Mouse (Mus musculus) gonadal fat pad, adult 2 months (tissue): ENCODE measurements around the gene Msx1. TPM values are rescaled to one million over a fixed set of nuclear protein-coding genes. Genes with fewer than 3 reads are reported as not detected.
"Not testable (repeated sequence)": the region's sequence is repeated elsewhere in the genome, so short reads cannot be mapped to it uniquely, and the experiment has no call there.

Experiments
- DNase-seq: peaks from one replicate; pipeline ENCODE4 v3.0.0-alpha.2; 2012; ENCODE audit warnings: low read depth
- polyA plus RNA-seq: library from polyadenylated mRNA; depleted of rRNA; stranded (reverse); fragments of >200 nt; gene quantifications from 2 replicates; pipeline ENCODE4 v1.2.3, GENCODE M21; 2012; rRNA removed

Gene Msx1
- 6.4 and 6.8 TPM in 2 replicates for polyA plus RNA-seq

DNA sequence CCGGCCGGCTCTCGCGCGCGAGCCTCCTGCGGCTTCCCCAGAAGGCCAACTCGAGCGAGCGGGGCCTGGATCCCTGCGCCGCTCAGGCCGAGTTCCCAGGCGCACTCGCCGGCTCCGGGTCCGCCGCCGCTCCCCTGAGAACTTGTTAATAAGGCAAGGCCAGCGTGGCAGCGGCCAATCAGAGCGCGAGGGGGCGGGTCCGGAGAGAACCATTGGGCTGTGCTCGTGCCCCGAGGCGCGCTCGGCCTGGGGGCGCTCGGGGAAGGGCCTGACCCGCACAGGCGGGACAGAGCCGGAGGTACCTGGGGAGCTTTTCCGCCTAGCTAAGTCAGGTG, at the start of gene Msx1:
TSS of gene Msx1 (minus strand) at position 123 of the 335 bp plus-strand sequence.
- no peak for DNase-seq

DNA sequence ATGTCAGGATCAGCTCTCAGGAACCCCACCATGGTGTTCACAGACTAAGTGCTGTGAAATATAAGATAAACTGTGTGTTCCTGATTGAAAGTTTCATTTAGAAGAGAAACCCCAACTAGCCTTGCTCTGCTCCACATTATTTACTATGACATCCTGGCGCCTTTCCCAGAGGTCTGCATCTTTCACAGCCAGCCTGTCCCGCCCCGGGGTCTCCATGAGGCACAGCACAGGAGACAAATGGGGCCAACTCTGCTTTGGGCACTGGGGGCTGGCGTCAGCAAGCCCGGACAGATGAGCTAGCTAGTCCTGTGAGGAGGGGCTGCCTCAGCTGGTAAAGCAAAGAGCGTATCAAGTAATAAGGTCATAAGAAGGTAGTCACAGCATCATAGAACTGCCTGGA, 41.1 kb upstream of the Msx1 start:
- no peak for DNase-seq

DNA sequence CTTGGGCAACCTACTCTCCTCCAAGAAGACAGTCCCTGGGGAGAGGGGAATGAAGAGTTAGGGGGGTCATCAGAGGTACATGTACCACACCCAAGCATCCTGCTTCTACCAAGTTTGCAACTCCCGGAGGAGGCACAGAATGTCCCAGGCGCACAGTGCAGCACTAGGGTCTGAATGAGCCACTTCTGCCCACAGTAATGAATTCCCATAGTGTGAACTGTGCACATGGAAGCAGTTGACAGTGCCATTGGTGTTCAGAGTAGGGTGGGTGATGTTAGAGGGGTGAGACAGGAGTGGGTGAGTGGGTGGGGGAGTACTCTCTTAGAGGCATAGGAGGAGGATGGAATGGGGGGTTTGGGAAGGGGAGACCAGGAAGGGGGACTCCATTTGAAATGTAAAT, 39.9 kb upstream of the Msx1 start:
- no peak for DNase-seq

DNA sequence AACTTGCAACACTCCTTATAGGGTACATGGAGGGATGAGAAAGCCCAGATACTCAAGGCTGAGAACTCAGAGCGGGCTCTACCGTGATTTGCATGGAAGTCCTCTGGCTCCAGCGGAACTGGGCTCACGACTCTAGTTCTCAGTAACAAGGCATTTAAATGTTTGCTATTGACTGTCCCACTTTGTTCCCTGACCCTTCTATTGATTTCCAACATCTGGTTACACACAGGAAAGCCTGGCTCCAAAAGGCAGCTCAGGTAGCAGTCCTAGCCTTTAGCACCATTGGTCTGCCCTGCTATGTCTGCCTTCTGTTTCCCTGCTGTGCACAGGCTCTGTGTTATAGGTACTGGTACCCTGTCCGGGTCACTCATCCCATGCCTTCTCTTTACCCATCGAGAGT, 36.5 kb upstream of the Msx1 start:
- no peak for DNase-seq

- no peak for DNase-seq
These were observed 35.9 kb upstream of the Msx1 start for GRCm38 (mm10) chr5:37860151-37860721.

GRCm38 (mm10) chr5:37857763-37858545, 33.6 kb upstream of the Msx1 start:
- no peak for DNase-seq

DNA sequence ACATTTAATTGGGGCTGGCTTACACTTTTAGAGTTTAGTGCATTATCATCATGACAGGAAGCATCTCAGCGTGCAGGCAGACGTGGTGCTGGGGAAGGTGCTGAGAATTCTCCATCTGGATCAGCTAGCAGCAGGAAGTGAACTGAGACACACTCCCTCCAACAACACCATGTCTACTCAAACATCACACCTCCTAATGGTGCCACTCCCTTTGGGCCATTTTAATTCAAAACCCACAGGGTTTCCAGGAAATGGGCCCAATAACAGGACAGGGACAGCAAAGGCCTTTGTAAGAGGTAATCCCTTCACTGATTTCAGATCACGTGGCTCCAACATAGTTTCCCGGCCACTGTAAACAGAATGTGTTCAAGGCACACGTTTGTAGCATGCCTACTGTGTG, 31.7 kb upstream of the Msx1 start:
- no peak for DNase-seq

GRCm38 (mm10) chr5:37854233-37854632, 29.9 kb upstream of the Msx1 start:
- DNase-seq, result no peak

GRCm38 (mm10) chr5:37851305-37851982, 27.1 kb upstream of the Msx1 start:
- DNase-seq, result no peak

GRCm38 (mm10) chr5:37848991-37849719, 24.8 kb upstream of the Msx1 start:
- DNase-seq, result no peak

GRCm38 (mm10) chr5:37836267-37836646, 11.9 kb upstream of the Msx1 start:
- no peak for DNase-seq

GRCm38 (mm10) chr5:37835590-37836266, 11.3 kb upstream of the Msx1 start:
- no peak for DNase-seq

GRCm38 (mm10) chr5:37832766-37833165, 8.4 kb upstream of the Msx1 start:
- DNase-seq, result no peak

GRCm38 (mm10) chr5:37832031-37832430, 7.6 kb upstream of the Msx1 start:
- no peak for DNase-seq

GRCm38 (mm10) chr5:37830436-37830835, 6.1 kb upstream of the Msx1 start:
- not testable (repeated sequence) for DNase-seq

- no peak for DNase-seq
These were observed 5.5 kb upstream of the Msx1 start for GRCm38 (mm10) chr5:37829926-37830325.

GRCm38 (mm10) chr5:37829296-37829670, 4.9 kb upstream of the Msx1 start:
- no peak for DNase-seq

DNA sequence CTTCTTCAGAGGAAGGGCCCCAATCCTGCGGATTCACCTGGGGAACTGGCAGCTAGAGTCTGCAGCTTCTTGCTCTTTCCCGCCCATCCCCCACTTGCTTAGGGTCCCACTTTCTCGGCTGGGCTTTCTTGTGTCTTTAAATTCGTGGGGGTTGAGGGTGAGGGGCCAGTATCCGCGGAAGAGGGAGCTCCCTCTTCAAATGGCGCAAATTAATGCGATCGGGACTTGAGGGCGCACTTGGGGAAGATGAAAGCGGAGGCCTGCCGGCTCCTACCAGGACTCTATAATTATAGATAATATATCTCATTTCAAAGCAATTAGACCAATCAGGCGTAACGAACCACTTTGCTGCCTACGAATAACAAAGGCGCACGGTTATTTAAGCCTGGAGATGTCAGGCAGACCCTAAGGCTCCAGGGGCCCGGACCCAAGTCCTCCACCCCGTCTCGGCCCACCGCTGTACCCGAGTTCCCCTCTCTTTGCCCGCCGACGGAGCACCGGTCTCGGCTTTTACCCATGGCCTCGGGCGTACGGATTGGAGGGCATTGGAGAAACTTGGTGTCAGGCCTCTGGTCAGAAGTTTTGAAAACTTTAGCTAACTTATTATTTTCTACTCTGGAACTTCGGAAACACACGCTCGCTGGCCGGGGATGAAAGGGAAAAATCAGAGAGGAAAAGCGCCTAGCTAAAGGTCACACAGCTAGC, 4.4 kb upstream of the Msx1 start:
- DNase-seq, result no peak

GRCm38 (mm10) chr5:37828001-37828400, 3.6 kb upstream of the Msx1 start:
- no peak for DNase-seq

GRCm38 (mm10) chr5:37827626-37827950, 3.2 kb upstream of the Msx1 start:
- DNase-seq, result no peak
